Mouse (Mus musculus) adrenal gland, adult 18-20 months (tissue): ENCODE measurements at regions not wholly inside any gene's neighbourhood (a gene's known extent, or its start where the extent isn't known, plus 50 kb on each side); places are given as distances from the start of the nearest gene placed in this dataset.
A peak's percentile ranks its signal among the peaks of the same experiment; 100 is the strongest.
"Not testable (repeated sequence)": the region's sequence is repeated elsewhere in the genome, so short reads cannot be mapped to it uniquely, and the experiment has no call there.

Source experiments
- DNase-seq, 2 experiments: peaks; one replicate each; pipeline ENCODE4 v3.0.0; 2021 to 2022; ENCODE audit warnings: low spot score in 2 of 2

DNA sequence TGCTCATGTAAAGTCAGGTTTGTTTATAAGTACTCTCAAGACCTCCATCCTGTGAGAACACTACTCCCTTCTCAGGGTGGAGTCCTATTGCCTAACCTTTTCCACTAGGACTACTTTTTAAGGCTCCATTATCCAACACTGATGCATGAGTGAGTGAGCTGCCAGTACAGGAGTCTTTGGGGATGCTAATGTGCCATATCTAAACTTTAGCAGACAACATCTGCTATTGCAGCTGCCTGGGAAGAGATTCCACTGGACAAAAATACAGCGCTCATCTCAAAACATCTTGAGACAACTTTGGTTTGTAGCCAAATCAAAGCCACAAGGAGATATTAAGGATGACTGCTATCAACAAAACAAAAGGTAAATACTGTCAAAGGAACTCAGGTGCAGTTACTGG is 52.3 kb upstream of the Gm10985 start:
- DNase-seq: no peak

DNA sequence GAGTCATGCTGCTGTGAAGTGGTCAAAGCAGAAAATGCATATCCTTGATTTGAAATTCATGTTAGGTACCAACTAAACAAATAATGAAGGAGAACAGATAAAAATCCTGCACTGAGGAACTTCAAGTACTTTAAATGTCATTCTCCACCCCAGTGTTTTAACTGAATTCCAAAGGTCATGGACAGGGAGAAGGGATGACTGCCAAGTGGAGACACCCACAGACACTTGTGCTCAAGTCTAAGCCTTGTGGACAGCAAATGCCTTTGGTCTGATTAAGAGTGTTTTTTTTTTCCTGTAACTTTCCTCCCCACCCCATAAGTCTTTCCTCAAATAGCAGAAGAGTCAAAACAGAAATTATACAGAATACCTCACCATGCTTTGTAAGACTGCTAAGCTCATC is 55.2 kb upstream of the Gm10985 start:
- DNase-seq: peak in 1 of 2 experiments; percentile 5

DNA sequence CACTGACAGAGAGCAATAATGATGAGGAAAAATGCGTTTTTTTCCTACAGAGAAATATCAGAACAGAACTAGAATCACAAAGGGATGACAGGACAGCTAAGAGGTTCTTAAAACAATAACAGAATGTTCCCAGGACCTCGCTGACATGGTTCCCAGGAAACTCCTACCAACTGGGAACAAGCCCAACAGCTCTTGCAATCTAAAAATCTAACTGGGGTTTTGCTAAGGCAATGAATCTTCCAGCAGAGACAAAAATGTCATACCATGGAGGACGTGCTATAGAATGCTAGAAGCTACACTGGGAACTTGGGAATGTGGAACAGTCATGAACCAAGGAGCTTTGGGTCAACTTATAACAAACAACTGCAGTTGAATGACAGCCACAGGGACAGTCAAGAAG is 59.7 kb upstream of the Gm10985 start:
- no peak for DNase-seq

DNA sequence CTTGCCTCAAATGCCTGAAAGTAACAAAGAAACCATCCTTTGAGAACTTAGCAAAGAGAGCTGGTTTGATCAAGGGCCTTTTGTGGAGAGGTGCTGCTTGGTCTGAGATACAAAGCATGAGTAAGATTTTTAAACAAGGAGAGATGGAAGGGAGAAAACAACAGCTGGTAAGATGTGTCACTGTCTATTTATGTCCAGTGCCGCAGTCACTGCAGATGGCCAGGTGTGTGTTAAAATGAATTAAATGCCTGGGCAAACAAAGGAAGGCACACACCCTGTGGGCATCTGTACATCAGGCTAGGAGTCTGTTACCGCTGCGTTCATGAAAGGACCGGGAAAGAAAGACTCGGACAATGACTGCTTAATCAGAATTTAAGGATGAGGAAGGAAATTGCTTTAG is 68.2 kb upstream of the Gm10985 start:
- no peak for DNase-seq

DNA sequence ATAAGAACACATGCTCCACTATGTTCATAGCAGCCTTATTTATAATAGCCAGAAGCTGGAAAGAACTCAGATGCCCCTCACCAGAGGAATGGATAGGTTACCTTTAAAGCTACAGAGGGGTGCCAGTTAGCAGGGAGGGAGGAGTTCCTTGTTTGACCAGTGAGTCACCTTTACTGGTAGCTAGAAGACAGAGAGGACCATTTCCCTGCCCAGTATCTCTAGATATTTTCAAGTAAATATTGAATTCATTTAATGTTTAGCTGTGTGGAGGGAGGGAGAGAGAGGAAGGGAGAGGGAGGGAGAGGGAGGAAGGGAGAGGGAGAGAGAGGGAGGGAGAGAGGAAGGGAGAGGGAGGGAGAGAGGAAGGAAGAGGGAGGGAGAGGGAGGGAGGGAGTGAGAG is 77.3 kb upstream of the Gm10985 start:
- DNase-seq: no peak

DNA sequence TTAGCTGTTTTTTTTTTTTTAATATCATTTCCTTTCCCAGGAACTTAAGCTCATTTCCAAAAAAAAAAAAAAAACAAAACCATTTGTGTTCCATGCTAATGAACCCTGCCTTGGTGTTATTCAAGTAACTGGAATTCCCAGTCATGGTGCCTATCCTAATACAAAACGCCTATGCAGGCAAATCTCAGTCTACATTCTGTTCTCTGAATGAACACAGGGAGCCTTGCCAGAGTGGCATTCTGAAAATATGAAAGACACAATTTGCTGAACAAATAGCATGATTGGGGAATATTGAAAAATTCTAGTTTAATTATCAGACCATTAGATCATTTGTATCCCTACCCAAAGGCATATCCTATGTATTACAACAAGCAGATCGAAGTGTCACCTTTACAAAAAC is 80.9 kb upstream of the Gm10985 start:
- DNase-seq: no peak

DNA sequence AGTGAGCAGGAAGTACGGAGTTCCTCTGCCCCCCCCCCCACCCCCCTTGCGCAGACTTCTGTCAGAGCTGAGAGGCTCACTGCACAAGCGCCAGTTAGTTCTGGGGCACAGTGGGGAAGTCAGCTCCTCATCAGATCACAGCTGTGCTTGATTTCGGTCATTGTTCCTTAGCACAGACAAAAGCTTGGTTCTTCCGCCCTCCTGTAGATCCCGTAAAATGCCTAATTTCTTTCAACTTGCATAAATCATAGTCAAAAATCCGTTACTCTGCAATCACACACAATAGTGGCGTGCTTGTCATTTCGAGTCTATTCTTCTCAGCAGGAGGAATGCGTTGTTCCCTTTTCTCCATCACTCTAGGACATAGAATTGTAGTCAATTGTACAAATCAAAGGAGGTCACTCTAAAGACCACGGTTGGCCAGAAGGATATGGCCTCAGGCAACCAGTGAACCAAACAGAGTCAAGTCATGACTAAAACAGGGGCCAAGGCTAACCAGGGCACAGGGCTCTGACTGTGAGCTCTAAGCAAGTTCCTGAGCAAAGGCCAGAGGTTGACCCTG is 83.3 kb upstream of the Gm10985 start:
- DNase-seq: no peak

DNA sequence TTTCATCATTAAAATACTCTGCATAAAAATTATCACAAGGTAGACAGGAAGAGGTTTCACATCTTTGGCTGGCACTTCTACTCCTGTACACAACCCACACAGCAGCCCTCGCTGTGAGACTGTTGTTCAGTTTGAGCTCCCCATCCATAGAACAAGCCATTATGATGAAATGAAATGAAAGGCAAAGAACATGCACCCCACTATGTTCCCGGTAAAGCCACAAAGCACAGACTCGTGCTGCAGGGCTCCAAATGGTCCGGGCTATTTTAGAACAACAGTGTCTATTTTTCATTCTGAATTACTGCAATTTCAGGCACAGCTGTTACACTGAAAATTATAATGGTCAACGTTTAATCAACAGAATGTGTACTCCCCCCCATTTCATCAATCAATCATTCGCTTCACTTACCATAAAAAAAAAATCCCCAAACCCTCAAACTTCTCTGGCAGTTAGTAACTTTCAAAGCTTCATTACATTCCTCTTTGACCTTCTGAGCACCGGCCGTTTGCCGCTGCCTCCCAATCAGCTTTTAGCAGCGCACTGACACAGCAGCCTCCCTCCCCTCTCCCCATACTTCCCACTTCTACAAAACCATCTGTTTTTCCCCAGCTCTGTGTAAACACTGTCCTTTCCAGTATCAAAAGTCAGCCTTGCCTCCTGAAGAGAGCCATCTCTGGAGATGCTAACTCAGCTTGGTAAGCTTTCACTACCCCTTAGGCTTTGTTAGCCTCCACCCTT is 88.6 kb upstream of the Gm10985 start:
- no peak for DNase-seq

DNA sequence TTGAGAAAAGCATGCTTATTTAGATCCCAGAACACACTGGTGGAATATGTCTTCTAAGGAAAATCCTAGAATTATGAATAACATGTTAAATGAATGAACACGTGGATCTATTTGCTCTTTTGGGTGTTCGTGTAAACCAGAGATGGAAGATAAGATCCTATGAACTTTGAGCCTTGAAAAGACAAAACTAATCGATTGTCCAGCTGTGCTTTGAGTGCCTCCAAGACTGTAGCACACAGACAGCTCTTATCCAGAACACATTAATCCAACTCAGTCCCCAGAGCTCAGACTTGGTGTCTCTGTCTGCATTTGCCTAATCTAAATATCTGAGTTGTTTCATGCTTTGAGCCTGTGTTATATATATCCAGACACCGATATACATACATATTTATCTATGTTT is 80.0 kb upstream of the Frem2 start:
- no peak for DNase-seq

DNA sequence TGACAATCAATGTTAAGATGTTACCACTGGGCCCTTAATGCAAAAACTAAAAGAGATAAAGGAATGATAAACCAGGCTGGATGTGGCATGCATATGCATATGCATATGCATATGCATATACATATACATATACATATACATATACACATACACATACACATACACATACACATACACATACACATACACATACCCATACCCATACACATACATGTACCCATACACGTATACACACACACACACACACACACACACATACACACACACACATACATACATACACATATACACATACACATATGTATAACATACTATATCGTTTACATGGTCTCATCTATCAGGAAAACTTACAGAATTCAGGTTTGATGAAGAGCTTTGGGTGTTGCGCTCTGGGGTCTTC is 78.5 kb upstream of the Frem2 start:
- DNase-seq: not testable (repeated sequence)

DNA sequence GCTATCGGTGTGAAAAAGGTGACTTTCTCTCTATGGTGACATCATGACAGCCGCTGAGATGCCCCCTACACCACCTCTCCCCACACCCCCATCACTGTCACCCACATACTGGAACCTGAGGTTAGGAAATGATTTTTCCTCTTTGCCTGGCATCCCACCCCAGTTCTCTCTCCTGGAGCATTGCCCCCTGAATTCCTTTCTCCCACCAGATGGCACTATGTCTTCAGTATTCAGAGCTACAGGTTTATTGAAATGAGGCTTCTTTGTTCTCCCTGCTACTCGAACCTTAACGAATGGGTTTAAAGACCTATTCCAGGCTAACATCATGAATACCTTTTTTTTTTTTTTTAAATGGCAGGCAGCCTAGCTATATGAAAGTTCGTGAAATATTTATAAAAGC is 78.0 kb upstream of the Frem2 start:
- DNase-seq: peak in 1 of 2 experiments; percentile 11

DNA sequence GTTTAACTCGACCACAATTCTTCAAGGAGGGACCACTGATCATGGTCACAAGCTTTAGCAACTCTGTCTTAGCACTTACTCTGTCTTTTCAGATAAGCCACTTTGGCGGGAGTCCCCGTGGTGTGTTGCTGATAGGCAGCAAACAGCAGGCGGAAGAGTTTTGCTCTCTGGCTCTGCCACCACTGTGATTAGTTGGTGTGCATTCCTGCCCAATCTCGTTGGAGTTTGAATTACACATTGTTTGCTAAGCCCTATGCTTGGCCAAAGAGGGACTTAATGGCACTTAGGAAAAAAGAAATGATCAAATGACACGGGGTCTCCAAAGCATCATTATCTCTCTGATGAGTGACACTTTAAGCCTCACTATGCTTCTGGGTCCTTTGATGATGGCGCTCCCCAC is 73.3 kb upstream of the Frem2 start:
- no peak for DNase-seq

DNA sequence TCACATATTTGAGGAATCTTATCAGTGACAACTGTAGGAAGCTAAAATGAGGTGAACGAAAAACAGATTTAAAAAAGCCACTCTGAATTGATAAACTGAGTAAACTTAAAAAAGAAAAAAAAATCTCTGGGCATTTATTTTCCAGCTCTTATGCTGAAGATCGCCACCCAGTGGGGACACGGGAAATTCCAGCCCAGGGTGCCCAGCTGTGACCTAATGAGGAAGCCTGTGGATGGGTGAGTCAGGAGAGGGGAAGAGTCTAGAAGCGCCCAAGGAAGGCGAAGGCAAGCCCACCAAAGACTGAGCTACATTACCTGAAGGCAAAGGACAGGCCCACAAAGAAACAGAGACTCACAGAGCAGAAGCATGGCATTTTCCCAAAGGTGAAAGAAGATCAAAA is 72.7 kb upstream of the Frem2 start:
- peak; percentile 33 to 34 for DNase-seq

DNA sequence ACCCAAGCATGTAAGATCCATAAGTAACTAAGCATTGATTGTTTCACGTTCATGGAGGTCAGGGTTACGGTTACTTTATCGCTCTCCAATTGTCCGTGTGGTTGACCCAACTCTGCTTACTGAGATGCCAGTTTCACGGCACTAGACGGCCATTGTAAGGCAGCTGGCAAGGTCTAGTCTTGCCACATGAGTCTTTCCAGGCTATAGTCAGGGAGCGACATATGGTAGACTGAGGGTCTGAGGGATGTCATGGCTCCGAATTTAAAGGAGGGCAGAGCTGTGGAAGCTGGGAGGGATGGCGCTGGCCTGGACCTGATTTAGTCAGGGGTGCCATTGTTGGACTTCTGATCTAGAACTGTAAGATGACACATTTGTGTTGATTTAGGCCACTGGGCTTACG is 72.0 kb upstream of the Frem2 start:
- DNase-seq: no peak

DNA sequence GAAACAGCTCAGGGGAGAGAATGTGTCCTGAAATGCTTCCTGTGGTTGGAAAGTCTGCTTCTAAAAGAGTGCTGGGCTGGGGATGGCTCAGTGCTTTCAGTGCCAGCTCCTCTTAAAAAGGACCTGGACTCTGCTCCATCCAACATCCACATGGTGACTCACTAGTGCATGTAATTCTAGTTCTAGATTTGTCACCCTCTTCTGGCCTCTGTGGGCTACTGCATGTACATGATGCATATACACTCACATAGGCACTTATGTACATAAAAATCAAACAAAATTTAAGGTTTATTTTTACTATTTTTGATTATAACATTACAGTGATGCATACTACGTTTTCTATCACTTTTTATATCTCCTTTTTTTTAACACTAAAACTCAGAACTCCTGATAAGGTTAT is 70.6 kb upstream of the Frem2 start:
- no peak for DNase-seq

DNA sequence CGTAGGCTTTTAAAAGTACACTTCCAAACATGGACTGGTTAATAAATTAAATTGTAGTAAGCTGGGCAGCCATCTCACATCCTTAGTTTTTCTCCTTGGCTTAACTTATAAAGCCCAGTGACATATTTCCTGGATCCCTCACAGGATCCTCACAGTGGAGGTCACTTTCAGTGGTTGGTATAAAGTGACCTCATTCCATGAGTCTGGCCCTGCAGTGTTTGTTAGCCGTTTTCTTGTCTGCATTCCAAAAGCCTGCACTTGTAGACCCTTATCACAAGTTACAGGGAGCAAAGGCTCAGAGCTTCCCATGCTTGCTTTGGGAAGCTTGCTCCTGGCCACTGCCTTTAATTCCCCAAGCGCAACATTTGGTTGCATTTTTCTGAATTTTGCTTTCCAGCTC is 49.9 kb upstream of the Frem2 start:
- no peak for DNase-seq
